Mouse (Mus musculus): ENCODE results near the gene Lingo1. TPM values are rescaled to one million over a fixed set of nuclear protein-coding genes. Genes with fewer than 3 reads are reported as not detected.

Lingo1 gene
- total and polyA plus RNA-seq, 3 experiments, result 0.11 TPM; not detected in 2

DNA sequence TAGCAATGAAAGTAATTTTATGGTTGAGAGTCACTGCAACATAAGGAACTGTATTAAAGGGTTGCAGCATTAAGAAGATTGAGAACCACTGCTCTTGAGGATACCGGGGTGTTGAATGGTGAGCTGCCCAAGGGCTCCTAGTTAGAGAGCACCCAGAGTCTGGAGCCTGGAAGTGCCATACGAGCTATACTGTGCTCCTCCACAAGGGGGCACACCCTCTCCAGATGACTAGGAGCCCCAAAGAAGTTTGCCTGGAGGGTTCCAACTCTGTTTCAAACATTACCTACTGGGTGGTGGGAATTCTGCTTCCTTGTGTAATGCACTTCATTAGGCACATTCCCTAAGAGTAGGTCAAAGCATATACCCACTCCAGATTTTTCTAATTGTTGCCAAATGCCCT is 70.5 kb downstream of the Lingo1 start:
- H3K27me3 ChIP-seq (ENCODE audit: insufficient read depth, low read length), result peaks cover 3% of the 10 kb centered on the region; the same call in 1 of the 2 replicates
- ATAC-seq (ENCODE audit: extremely low read depth, insufficient number of reproducible peaks, low FRiP score, poor library complexity, severe bottlenecking) (no peak), DNase-seq (ENCODE audit: low spot score) (peak; percentile 38)
- H3K4me3 ChIP-seq (ENCODE audit: low read depth, low read length), result no peak overlapping the region
- H3K36me3 ChIP-seq (replicated peaks), result no peaks in the 10 kb centered on the region
- H3K9me3 ChIP-seq (replicated peaks), result no peaks in the 10 kb centered on the region
- no peaks in the 10 kb centered on the region for H3K4me1 ChIP-seq (ENCODE audit: insufficient read depth, low read depth, low read length)
- TF ChIP-seq POLR2AphosphoS5 (IDR thresholded peaks at IDR 0.05; ENCODE audit: insufficient replicate concordance, low read depth, low read length), result no peak
- peak; percentile 39; the same call in 1 of the 2 replicates for TF ChIP-seq CTCF (IDR thresholded peaks at IDR 0.05; ENCODE audit: low read depth, low read length)

DNA sequence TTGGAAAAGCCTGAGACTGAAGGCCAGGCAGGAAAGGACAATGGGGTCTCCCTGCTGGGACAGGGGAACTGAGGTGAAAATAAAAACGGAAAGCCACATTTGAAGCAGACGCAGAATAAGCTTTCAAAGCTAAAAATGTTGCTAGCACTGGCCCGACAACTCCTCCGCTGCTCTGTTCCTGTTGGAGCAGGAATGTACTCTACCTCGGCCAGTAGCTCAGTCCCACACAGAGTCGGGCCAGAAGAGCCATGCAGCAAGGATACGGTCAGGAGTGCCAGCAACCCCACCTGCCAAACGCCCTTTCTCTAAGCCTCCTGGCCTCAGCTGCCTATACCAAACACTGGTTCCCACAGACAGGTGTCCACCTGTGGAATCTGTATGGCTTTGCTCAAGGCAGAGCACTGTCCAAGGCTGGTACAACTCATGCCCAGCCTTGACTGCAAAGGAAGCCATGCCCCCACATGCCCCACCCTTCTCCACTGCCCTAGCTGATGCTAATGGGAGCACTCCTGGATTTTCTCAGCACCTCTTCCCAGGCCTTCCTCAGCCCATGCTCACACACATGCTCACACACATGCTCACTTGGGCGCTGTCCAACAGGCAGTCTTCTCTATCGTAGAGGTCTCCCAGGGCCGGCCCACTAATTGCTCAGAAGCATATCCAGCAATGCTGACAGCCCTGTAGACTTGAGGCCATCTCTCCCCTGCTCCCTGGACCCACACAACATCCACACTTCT is 74.0 kb downstream of the Lingo1 start:
- ATAC-seq (ENCODE audit: extremely low read depth, insufficient number of reproducible peaks, low FRiP score, poor library complexity, severe bottlenecking), result no peak
- Histone ChIP-seq H3K36me3 (replicated peaks) (no peaks in the 10 kb centered on the region), H3K4me3 (ENCODE audit: low read depth, low read length) (no peak overlapping the region), H3K4me1 (ENCODE audit: insufficient read depth, low read depth, low read length) (no peaks in the 10 kb centered on the region), H3K9me3 (replicated peaks) (no peaks in the 10 kb centered on the region), H3K27me3 (ENCODE audit: insufficient read depth, low read length) (peaks cover 3% of the 10 kb centered on the region; the same call in 1 of the 2 replicates)
- TF ChIP-seq POLR2AphosphoS5 (IDR thresholded peaks at IDR 0.05; ENCODE audit: insufficient replicate concordance, low read depth, low read length) (no peak), CTCF (IDR thresholded peaks at IDR 0.05; ENCODE audit: low read depth, low read length) (no peak), TAL1 (conservative IDR thresholded peaks at IDR 0.05; ENCODE audit: low read depth, low read length) (no peak)
- no peak for DNase-seq (ENCODE audit: low spot score)

- Histone ChIP-seq H3K4me3 (ENCODE audit: low read depth, low read length) (no peak overlapping the region), H3K4me1 (ENCODE audit: insufficient read depth, low read depth, low read length) (no peaks in the 10 kb centered on the region), H3K27me3 (ENCODE audit: insufficient read depth, low read length) (peaks cover 3% of the 10 kb centered on the region; the same call in 1 of the 2 replicates), H3K36me3 (replicated peaks) (no peaks in the 10 kb centered on the region), H3K9me3 (replicated peaks) (no peaks in the 10 kb centered on the region)
- TF ChIP-seq POLR2AphosphoS5 (IDR thresholded peaks at IDR 0.05; ENCODE audit: insufficient replicate concordance, low read depth, low read length) (no peak), GATA1 (IDR thresholded peaks at IDR 0.05; ENCODE audit: borderline replicate concordance, low read length) (no peak), CTCF (IDR thresholded peaks at IDR 0.05; ENCODE audit: low read depth, low read length) (no peak), GATA2 (IDR thresholded peaks at IDR 0.05; ENCODE audit: borderline replicate concordance, low read depth, low read length) (no peak), TAL1 (conservative IDR thresholded peaks at IDR 0.05; ENCODE audit: low read depth, low read length) (no peak)
- ATAC-seq (ENCODE audit: extremely low read depth, insufficient number of reproducible peaks, low FRiP score, poor library complexity, severe bottlenecking) (no peak), DNase-seq (ENCODE audit: low spot score) (no peak)
Measured at GRCm38 (mm10) chr9:56718984-56719383, 77.3 kb downstream of the Lingo1 start.

- no peaks in the 10 kb centered on the region for H3K4me1 ChIP-seq (ENCODE audit: insufficient read depth, low read depth, low read length)
- ATAC-seq (ENCODE audit: extremely low read depth, insufficient number of reproducible peaks, low FRiP score, poor library complexity, severe bottlenecking) (no peak), DNase-seq (ENCODE audit: low spot score) (no peak)
- no peaks in the 10 kb centered on the region; the same call in 1 of the 2 replicates for H3K27me3 ChIP-seq (ENCODE audit: insufficient read depth, low read length)
- H3K36me3 ChIP-seq (replicated peaks), result no peaks in the 10 kb centered on the region
- H3K4me3 ChIP-seq (ENCODE audit: low read depth, low read length), result no peak overlapping the region
- TF ChIP-seq GATA1 (IDR thresholded peaks at IDR 0.05; ENCODE audit: borderline replicate concordance, low read length) (no peak), POLR2AphosphoS5 (IDR thresholded peaks at IDR 0.05; ENCODE audit: insufficient replicate concordance, low read depth, low read length) (no peak), TAL1 (conservative IDR thresholded peaks at IDR 0.05; ENCODE audit: low read depth, low read length) (no peak), GATA2 (IDR thresholded peaks at IDR 0.05; ENCODE audit: borderline replicate concordance, low read depth, low read length) (no peak), CTCF (IDR thresholded peaks at IDR 0.05; ENCODE audit: low read depth, low read length) (no peak)
- no peaks in the 10 kb centered on the region for H3K9me3 ChIP-seq (replicated peaks)
Measured at GRCm38 (mm10) chr9:56716565-56716964, 79.7 kb downstream of the Lingo1 start.

- no peaks in the 10 kb centered on the region for H3K9me3 ChIP-seq (replicated peaks)
- no peak for TF ChIP-seq TAL1 (conservative IDR thresholded peaks at IDR 0.05; ENCODE audit: low read depth, low read length)
- no peak for TF ChIP-seq GATA1 (IDR thresholded peaks at IDR 0.05; ENCODE audit: borderline replicate concordance, low read length)
- no peak for TF ChIP-seq POLR2AphosphoS5 (IDR thresholded peaks at IDR 0.05; ENCODE audit: insufficient replicate concordance, low read depth, low read length)
- no peak for TF ChIP-seq GATA2 (IDR thresholded peaks at IDR 0.05; ENCODE audit: borderline replicate concordance, low read depth, low read length)
- no peak for TF ChIP-seq CTCF (IDR thresholded peaks at IDR 0.05; ENCODE audit: low read depth, low read length)
- no peak overlapping the region for H3K4me3 ChIP-seq (ENCODE audit: low read depth, low read length)
- no peaks in the 10 kb centered on the region for H3K4me1 ChIP-seq (ENCODE audit: insufficient read depth, low read depth, low read length)
- no peaks in the 10 kb centered on the region for H3K36me3 ChIP-seq (replicated peaks)
- peaks cover under 1% of the 10 kb centered on the region; the same call in 1 of the 2 replicates for H3K27me3 ChIP-seq (ENCODE audit: insufficient read depth, low read length)
- DNase-seq (ENCODE audit: low spot score) (no peak), ATAC-seq (ENCODE audit: extremely low read depth, insufficient number of reproducible peaks, low FRiP score, poor library complexity, severe bottlenecking) (no peak)
Measured at GRCm38 (mm10) chr9:56716066-56716465, 80.2 kb downstream of the Lingo1 start.

DNA sequence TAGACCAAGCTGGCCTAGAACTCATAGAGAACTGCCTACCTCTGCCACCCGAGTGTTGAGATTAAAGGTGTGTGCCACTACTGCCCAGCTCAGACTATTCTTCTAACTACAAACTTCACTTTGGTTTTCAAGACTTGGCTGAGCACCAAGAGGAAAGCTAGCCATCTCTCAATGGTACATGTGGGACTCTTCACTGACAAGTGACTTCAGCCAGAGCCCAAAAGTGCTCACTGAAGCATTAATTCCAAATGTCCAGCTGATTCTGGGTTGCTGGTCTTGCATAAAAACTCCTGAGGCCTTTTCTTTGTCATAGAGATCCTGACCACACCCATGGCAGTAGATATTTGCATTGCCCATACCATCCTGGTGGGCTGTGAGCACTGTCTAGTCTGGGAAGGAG is 81.9 kb downstream of the Lingo1 start:
- H3K27me3 ChIP-seq (ENCODE audit: insufficient read depth, low read length), result peaks cover 2% of the 10 kb centered on the region; the same call in 1 of the 2 replicates

More for the DNA sequence above, 81.9 kb downstream of the Lingo1 start:
- TF ChIP-seq POLR2AphosphoS5 (IDR thresholded peaks at IDR 0.05; ENCODE audit: insufficient replicate concordance, low read depth, low read length), result no peak
- TF ChIP-seq TAL1 (conservative IDR thresholded peaks at IDR 0.05; ENCODE audit: low read depth, low read length), result no peak
- TF ChIP-seq CTCF (IDR thresholded peaks at IDR 0.05; ENCODE audit: low read depth, low read length), result no peak
- TF ChIP-seq GATA2 (IDR thresholded peaks at IDR 0.05; ENCODE audit: borderline replicate concordance, low read depth, low read length), result no peak
- no peak for TF ChIP-seq GATA1 (IDR thresholded peaks at IDR 0.05; ENCODE audit: borderline replicate concordance, low read length)
- DNase-seq (ENCODE audit: low spot score), result no peak
- Histone ChIP-seq H3K4me1 (ENCODE audit: insufficient read depth, low read depth, low read length) (no peaks in the 10 kb centered on the region), H3K36me3 (replicated peaks) (no peaks in the 10 kb centered on the region), H3K4me3 (ENCODE audit: low read depth, low read length) (no peak overlapping the region), H3K9me3 (replicated peaks) (no peaks in the 10 kb centered on the region)
- no peak for ATAC-seq (ENCODE audit: extremely low read depth, insufficient number of reproducible peaks, low FRiP score, poor library complexity, severe bottlenecking)

Data from G1E (cell line).